Mouse (Mus musculus): Measurements from ENCODE around the gene Insl3. TPM values are rescaled to one million over a fixed set of nuclear protein-coding genes. Genes with fewer than 3 reads are reported as not detected.
A peak's percentile ranks its signal among the peaks of the same experiment; 100 is the strongest.

The Insl3 gene
- total and polyA plus RNA-seq, 3 experiments, result 1.9 to 21.4 (median 9.8) TPM

- Histone ChIP-seq H3K36me3 (replicated peaks in 1 of 2; ENCODE audit: control insufficient read depth in 1 of 2, insufficient read depth in 1 of 2, low read length in 1 of 2) (peaks cover 34 to 41% of the 10 kb centered on the region in 2 experiments), H3K9ac (ENCODE audit: insufficient read depth, low read depth) (peak overlapping the region; percentile 41), H3K79me2 (replicated peaks; ENCODE audit: control insufficient read depth, extremely low read depth, insufficient read depth, poor library complexity, severe bottlenecking) (peaks cover 7% of the 10 kb centered on the region), H3K9me3 (replicated peaks; ENCODE audit: low read length) (no peaks in the 10 kb centered on the region), H3K4me1 (ENCODE audit: control insufficient read depth in 1 of 2, insufficient read depth in 2 of 2) (peaks cover 15 to 56% of the 10 kb centered on the region in 2 experiments), H3K4me3 (replicated peaks in 1 of 3; ENCODE audit: low read depth in 2 of 3, low read length in 2 of 3, poor library complexity in 1 of 3) (peak overlapping the region; percentile 73 to 75 (median 74)), H3K4me2 (ENCODE audit: insufficient read depth, low read depth, poor library complexity, severe bottlenecking) (peak overlapping the region; percentile 91), H3K27ac (ENCODE audit: insufficient read depth, low read depth) (peak overlapping the region; percentile 35), H3K27me3 (replicated peaks) (peaks cover 1% of the 10 kb centered on the region)
- DNase-seq (ENCODE audit: extremely low read depth), result peak; percentile 89
- in situ Hi-C loops (cut with MboI; ENCODE audit: low pct_ligation_motif_present, low pct_unique_long_range_greater_than_20kb, low sequenced_read_pairs) (no loop called here), dilution Hi-C loops (cut with MboI; ENCODE audit: extremely low pct_ligation_motif_present, extremely low pct_unique_long_range_greater_than_20kb, low sequenced_read_pairs) (no loop called here)
- TF ChIP-seq HCFC1 (IDR thresholded peaks at IDR 0.05; ENCODE audit: low read depth, low read length) (peak; percentile 77), CHD1 (IDR thresholded peaks at IDR 0.05; ENCODE audit: low read depth, low read length) (no peak), MAFK (IDR thresholded peaks at IDR 0.05; ENCODE audit: insufficient replicate concordance, low read length) (no peak), NELFE (IDR thresholded peaks at IDR 0.05; ENCODE audit: low read depth, low read length) (peak; percentile 75), PAX5 (IDR thresholded peaks at IDR 0.05; ENCODE audit: low read length) (no peak), TCF12 (IDR thresholded peaks at IDR 0.05; ENCODE audit: low read depth, low read length) (peak; percentile 85), NRF1 (IDR thresholded peaks at IDR 0.05; ENCODE audit: low read depth, low read length) (peak; percentile 41; the same call in 1 of the 2 replicates), E2F4 (IDR thresholded peaks at IDR 0.05; ENCODE audit: insufficient replicate concordance, low read depth, low read length) (no peak), USF2 (conservative IDR thresholded peaks at IDR 0.05; ENCODE audit: low read depth, low read length) (no peak), IRF4 (IDR thresholded peaks at IDR 0.05; ENCODE audit: low read depth, low read length) (no peak), RAD21 (IDR thresholded peaks at IDR 0.05; ENCODE audit: low read depth, low read length) (no peak), CHD2 (IDR thresholded peaks at IDR 0.05; ENCODE audit: low read length) (peak; percentile 51; the same call in 1 of the 2 replicates), KAT2A (IDR thresholded peaks at IDR 0.05; ENCODE audit: insufficient replicate concordance, low read length) (0 out of 2 replicates have a peak, but pooled peaks have one; percentile 66), ZNF384 (IDR thresholded peaks at IDR 0.05; ENCODE audit: low read depth, low read length) (no peak), USF1 (IDR thresholded peaks at IDR 0.05; ENCODE audit: low read depth, low read length) (no peak), MYC (IDR thresholded peaks at IDR 0.05; ENCODE audit: low read depth, low read length) (no peak), TBP (conservative IDR thresholded peaks at IDR 0.05; ENCODE audit: low read depth, low read length) (peak; percentile 80), ELF1 (IDR thresholded peaks at IDR 0.05; ENCODE audit: low read depth, low read length) (peak; percentile 92), BHLHE40 (IDR thresholded peaks at IDR 0.05; ENCODE audit: low read depth, low read length) (peak; percentile 11; the same call in 1 of the 2 replicates), MXI1 (IDR thresholded peaks at IDR 0.05; ENCODE audit: low read depth, low read length) (peak; percentile 87), UBTF (IDR thresholded peaks at IDR 0.05; ENCODE audit: low read depth, low read length) (no peak; the same call in 1 of the 2 replicates), POLR2A (IDR thresholded peaks at IDR 0.05; ENCODE audit: low read depth, low read length) (peak; percentile 90), ZMIZ1 (IDR thresholded peaks at IDR 0.05; ENCODE audit: low read depth, low read length) (no peak; the same call in 1 of the 2 replicates), SIN3A (IDR thresholded peaks at IDR 0.05; ENCODE audit: low read length) (peak; percentile 90), GABPA (IDR thresholded peaks at IDR 0.05; ENCODE audit: insufficient replicate concordance, low read depth, low read length) (no peak), ZKSCAN1 (IDR thresholded peaks at IDR 0.05; ENCODE audit: borderline replicate concordance, low read depth, low read length) (no peak), CTCF (conservative IDR thresholded peaks at IDR 0.05 in 1 of 2, IDR thresholded peaks at IDR 0.05 in 1 of 2; ENCODE audit: low read depth in 2 of 2, low read length in 2 of 2) (no peak), SMC3 (IDR thresholded peaks at IDR 0.05; ENCODE audit: low read depth, low read length) (no peak), MAX (IDR thresholded peaks at IDR 0.05; ENCODE audit: low read length) (no peak; the same call in 1 of the 2 replicates), MAZ (IDR thresholded peaks at IDR 0.05; ENCODE audit: low read depth, low read length) (peak; percentile 58; the same call in 1 of the 2 replicates), MEF2A (IDR thresholded peaks at IDR 0.05; ENCODE audit: borderline replicate concordance, low read depth, low read length) (peak; percentile 27; the same call in 1 of the 2 replicates), EP300 (IDR thresholded peaks at IDR 0.05; ENCODE audit: low read length) (no peak; the same call in 1 of the 2 replicates), JUND (conservative IDR thresholded peaks at IDR 0.05; ENCODE audit: low read depth, low read length) (no peak), ETS1 (conservative IDR thresholded peaks at IDR 0.05; ENCODE audit: low read depth, low read length) (peak; percentile 61), RCOR1 (conservative IDR thresholded peaks at IDR 0.05; ENCODE audit: low read depth, low read length) (no peak), POLR2AphosphoS2 (IDR thresholded peaks at IDR 0.05; ENCODE audit: low read depth, low read length) (no peak), ZC3H11A (IDR thresholded peaks at IDR 0.05; ENCODE audit: low read depth, low read length) (no peak), JUN (IDR thresholded peaks at IDR 0.05; ENCODE audit: insufficient read depth, low read depth, low read length) (no peak)
These were observed 34.1 kb downstream of the Insl3 start for GRCm38 (mm10) chr8:71723047-71723551.
